Mouse (Mus musculus): ENCODE data around the gene Gm16223. TPM values are rescaled to one million over a fixed set of nuclear protein-coding genes. Genes with fewer than 3 reads are reported as not detected.

Gm16223 gene
- not detected for polyA plus RNA-seq (2014; fragmentation: Illumina TruSeq; extraction: RNeasy Lipid Tissue Mini Kit (QIAGEN cat#74804); ENCODE audit: insufficient read depth, low read depth, low replicate concordance)

GRCm38 (mm10) chr5:42067476-42068187, at the start of gene Gm16223:
TSS of gene Gm16223 (plus strand) at chr5:42067960.

Other genes starting within 250 kb of the Gm16223 start
- gene Bod1l, start 223.6 kb upstream of the Gm16223 start, polyA plus RNA-seq (2014; fragmentation: Illumina TruSeq; extraction: RNeasy Lipid Tissue Mini Kit (QIAGEN cat#74804); ENCODE audit: insufficient read depth, low read depth, low replicate concordance): 3.7 TPM